Mouse (Mus musculus): ENCODE measurements at regions not wholly inside any gene's neighbourhood (a gene's known extent, or its start where the extent isn't known, plus 50 kb on each side); places are given as distances from the start of the nearest gene placed in this dataset.

GRCm38 (mm10) chr14:76753734-76754133 lies 197.0 kb upstream of the Serp2 start:
- Histone ChIP-seq H3K27me3 (ENCODE audit: control insufficient read depth, insufficient read depth, low read length) (no peaks in the 10 kb centered on the region), H3K9me3 (replicated peaks; ENCODE audit: control insufficient read depth, low read length) (no peaks in the 10 kb centered on the region), H3K4me1 (ENCODE audit: control insufficient read depth, insufficient read depth) (no peaks in the 10 kb centered on the region), H3K9ac (replicated peaks; ENCODE audit: low read depth, low read length) (no peak overlapping the region), H3K27ac (ENCODE audit: low read depth) (no peak overlapping the region), H3K4me3 (ENCODE audit: low read depth, low read length) (no peak overlapping the region), H3K36me3 (replicated peaks; ENCODE audit: control insufficient read depth, insufficient read depth, low read length) (no peaks in the 10 kb centered on the region), H3K4me2 (ENCODE audit: low read depth, low read length) (no peak overlapping the region)
- no peak for TF ChIP-seq EP300 (IDR thresholded peaks at IDR 0.05; ENCODE audit: low read depth)
- TF ChIP-seq CTCF (IDR thresholded peaks at IDR 0.05; ENCODE audit: low read depth) = no peak
- 90% methylated on average over 5 of the region's 5 CpGs for WGBS
- no peak for DNase-seq (ENCODE audit: low spot score)
- no peak for ATAC-seq (ENCODE audit: insufficient read depth, low read depth)

DNA sequence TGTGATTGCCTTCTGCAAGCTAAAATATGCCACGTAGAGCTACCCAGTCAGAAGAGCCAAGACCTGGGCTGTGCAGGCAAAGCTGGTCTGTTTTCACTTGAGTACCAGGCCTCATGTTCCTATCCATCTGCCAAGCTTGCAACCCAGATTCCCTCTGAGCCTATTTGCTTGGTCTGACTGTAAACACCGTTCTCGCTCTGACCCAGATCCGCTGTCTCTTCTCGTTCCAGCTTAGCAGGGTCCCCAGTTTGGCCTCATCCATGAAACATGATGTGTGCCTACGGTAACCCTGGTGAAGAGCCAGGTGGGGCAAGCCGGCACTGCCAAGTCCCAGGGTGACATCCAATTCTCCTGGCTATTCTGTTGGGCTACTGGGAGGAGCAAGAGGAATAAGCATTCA lies 192.5 kb upstream of the Serp2 start:
- WGBS = 89% methylated on average over 7 of the region's 7 CpGs
- H3K27ac ChIP-seq (ENCODE audit: low read depth) = no peak overlapping the region
- TF ChIP-seq EP300 (IDR thresholded peaks at IDR 0.05; ENCODE audit: low read depth) = no peak
- no peak for TF ChIP-seq CTCF (IDR thresholded peaks at IDR 0.05; ENCODE audit: low read depth)
- H3K9me3 ChIP-seq (replicated peaks; ENCODE audit: control insufficient read depth, low read length) = no peaks in the 10 kb centered on the region
- no peak overlapping the region for H3K9ac ChIP-seq (replicated peaks; ENCODE audit: low read depth, low read length)
- no peak for ATAC-seq (ENCODE audit: insufficient read depth, low read depth)
- no peak for DNase-seq (ENCODE audit: low spot score)
- H3K27me3 ChIP-seq (ENCODE audit: control insufficient read depth, insufficient read depth, low read length) = no peaks in the 10 kb centered on the region
- no peaks in the 10 kb centered on the region for H3K4me1 ChIP-seq (ENCODE audit: control insufficient read depth, insufficient read depth)
- H3K4me2 ChIP-seq (ENCODE audit: low read depth, low read length) = no peak overlapping the region
- H3K4me3 ChIP-seq (ENCODE audit: low read depth, low read length) = no peak overlapping the region
- H3K36me3 ChIP-seq (replicated peaks; ENCODE audit: control insufficient read depth, insufficient read depth, low read length) = no peaks in the 10 kb centered on the region

DNA sequence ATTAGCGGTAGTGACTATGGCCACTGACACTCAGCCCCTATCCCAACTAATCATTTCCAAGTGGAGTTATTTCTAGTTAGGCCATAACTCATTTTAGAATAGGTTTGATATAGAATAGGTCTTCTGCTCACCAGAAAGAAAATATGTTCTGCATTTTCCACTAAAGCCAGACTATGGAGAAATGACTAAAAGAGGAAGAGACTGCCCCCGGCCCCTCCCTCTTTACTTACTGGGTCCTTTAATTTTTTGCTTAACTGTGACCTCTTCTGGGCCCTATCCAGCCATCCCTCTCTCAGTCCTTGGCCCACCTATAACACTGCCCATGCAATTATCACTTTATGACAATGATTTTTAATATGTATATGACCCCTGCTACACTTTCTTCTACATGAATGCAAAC lies 192.0 kb upstream of the Serp2 start:
- WGBS = 89% methylated on average over 2 of the region's 2 CpGs
- no peaks in the 10 kb centered on the region for H3K27me3 ChIP-seq (ENCODE audit: control insufficient read depth, insufficient read depth, low read length)
- TF ChIP-seq EP300 (IDR thresholded peaks at IDR 0.05; ENCODE audit: low read depth) (no peak), CTCF (IDR thresholded peaks at IDR 0.05; ENCODE audit: low read depth) (no peak)
- no peak for DNase-seq (ENCODE audit: low spot score)
- no peak overlapping the region for H3K4me3 ChIP-seq (ENCODE audit: low read depth, low read length)
- no peaks in the 10 kb centered on the region for H3K4me1 ChIP-seq (ENCODE audit: control insufficient read depth, insufficient read depth)
- H3K9me3 ChIP-seq (replicated peaks; ENCODE audit: control insufficient read depth, low read length) = no peaks in the 10 kb centered on the region
- H3K4me2 ChIP-seq (ENCODE audit: low read depth, low read length) = no peak overlapping the region
- ATAC-seq (ENCODE audit: insufficient read depth, low read depth) = no peak
- H3K36me3 ChIP-seq (replicated peaks; ENCODE audit: control insufficient read depth, insufficient read depth, low read length) = no peaks in the 10 kb centered on the region
- no peak overlapping the region for H3K27ac ChIP-seq (ENCODE audit: low read depth)
- no peak overlapping the region for H3K9ac ChIP-seq (replicated peaks; ENCODE audit: low read depth, low read length)

DNA sequence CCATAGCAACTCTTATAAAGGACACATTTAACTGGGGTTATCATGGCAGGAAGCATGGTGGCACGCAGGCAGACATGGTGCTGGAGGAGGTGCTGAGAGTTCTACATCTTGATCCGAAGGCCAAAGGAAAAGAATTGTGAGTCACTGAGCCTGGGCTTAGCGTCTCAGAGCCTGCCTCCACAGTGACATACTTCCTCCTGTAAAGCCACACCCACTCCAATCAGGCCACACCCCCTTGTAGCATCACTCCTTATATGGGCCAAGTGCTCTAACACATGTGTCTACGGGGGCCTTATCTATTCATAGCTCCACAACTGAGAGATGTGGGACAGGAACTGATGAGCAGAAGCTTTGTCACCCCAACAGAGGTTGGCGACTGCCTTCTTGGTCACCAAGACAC lies 191.1 kb upstream of the Serp2 start:
- Histone ChIP-seq H3K9me3 (replicated peaks; ENCODE audit: control insufficient read depth, low read length) (no peaks in the 10 kb centered on the region), H3K4me3 (ENCODE audit: low read depth, low read length) (no peak overlapping the region), H3K4me1 (ENCODE audit: control insufficient read depth, insufficient read depth) (no peaks in the 10 kb centered on the region), H3K36me3 (replicated peaks; ENCODE audit: control insufficient read depth, insufficient read depth, low read length) (no peaks in the 10 kb centered on the region), H3K9ac (replicated peaks; ENCODE audit: low read depth, low read length) (no peak overlapping the region), H3K27me3 (ENCODE audit: control insufficient read depth, insufficient read depth, low read length) (no peaks in the 10 kb centered on the region), H3K27ac (ENCODE audit: low read depth) (no peak overlapping the region), H3K4me2 (ENCODE audit: low read depth, low read length) (no peak overlapping the region)
- WGBS = 80% methylated on average over 5 of the region's 5 CpGs
- no peak for ATAC-seq (ENCODE audit: insufficient read depth, low read depth)
- DNase-seq (ENCODE audit: low spot score) = no peak
- no peak for TF ChIP-seq EP300 (IDR thresholded peaks at IDR 0.05; ENCODE audit: low read depth)
- TF ChIP-seq CTCF (IDR thresholded peaks at IDR 0.05; ENCODE audit: low read depth) = no peak

DNA sequence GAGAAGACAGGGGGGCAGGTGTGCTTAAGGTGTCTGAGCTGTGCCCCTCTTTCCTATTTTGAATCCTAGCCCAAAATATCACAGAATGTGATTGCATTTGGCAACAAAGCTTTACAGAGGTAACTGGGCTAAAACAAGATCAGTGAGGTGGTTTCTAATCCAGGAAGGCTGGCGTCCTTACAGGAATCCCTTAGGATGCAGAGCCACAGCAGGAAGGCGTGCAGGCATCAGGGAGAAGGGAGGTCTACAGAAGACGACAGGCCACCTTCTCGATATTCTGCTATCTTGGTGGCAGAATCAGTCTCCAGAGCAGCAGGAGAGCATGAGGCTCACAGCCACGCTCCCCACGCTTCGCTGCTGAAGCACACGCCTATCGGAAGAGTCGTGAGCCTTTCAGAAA lies 189.6 kb upstream of the Serp2 start:
- Histone ChIP-seq H3K4me1 (ENCODE audit: control insufficient read depth, insufficient read depth) (no peaks in the 10 kb centered on the region), H3K4me3 (ENCODE audit: low read depth, low read length) (no peak overlapping the region), H3K27me3 (ENCODE audit: control insufficient read depth, insufficient read depth, low read length) (no peaks in the 10 kb centered on the region), H3K27ac (ENCODE audit: low read depth) (no peak overlapping the region), H3K36me3 (replicated peaks; ENCODE audit: control insufficient read depth, insufficient read depth, low read length) (no peaks in the 10 kb centered on the region), H3K9ac (replicated peaks; ENCODE audit: low read depth, low read length) (no peak overlapping the region), H3K9me3 (replicated peaks; ENCODE audit: control insufficient read depth, low read length) (no peaks in the 10 kb centered on the region), H3K4me2 (ENCODE audit: low read depth, low read length) (no peak overlapping the region)
- no peak for DNase-seq (ENCODE audit: low spot score)
- TF ChIP-seq CTCF (IDR thresholded peaks at IDR 0.05; ENCODE audit: low read depth) (no peak), EP300 (IDR thresholded peaks at IDR 0.05; ENCODE audit: low read depth) (no peak)
- WGBS = 77% methylated on average over 10 of the region's 10 CpGs
- no peak for ATAC-seq (ENCODE audit: insufficient read depth, low read depth)

GRCm38 (mm10) chr14:76744674-76745433 lies 188.2 kb upstream of the Serp2 start:
- Histone ChIP-seq H3K9me3 (replicated peaks; ENCODE audit: control insufficient read depth, low read length) (no peaks in the 10 kb centered on the region), H3K4me1 (ENCODE audit: control insufficient read depth, insufficient read depth) (peaks cover under 1% of the 10 kb centered on the region; the same call in 1 of the 2 replicates), H3K4me2 (ENCODE audit: low read depth, low read length) (no peak overlapping the region), H3K36me3 (replicated peaks; ENCODE audit: control insufficient read depth, insufficient read depth, low read length) (no peaks in the 10 kb centered on the region), H3K9ac (replicated peaks; ENCODE audit: low read depth, low read length) (no peak overlapping the region), H3K27me3 (ENCODE audit: control insufficient read depth, insufficient read depth, low read length) (no peaks in the 10 kb centered on the region), H3K4me3 (ENCODE audit: low read depth, low read length) (no peak overlapping the region), H3K27ac (ENCODE audit: low read depth) (no peak overlapping the region)
- ATAC-seq (ENCODE audit: insufficient read depth, low read depth) (no peak), DNase-seq (ENCODE audit: low spot score) (no peak)
- 71% methylated on average over 23 of the region's 23 CpGs for WGBS
- no peak for TF ChIP-seq CTCF (IDR thresholded peaks at IDR 0.05; ENCODE audit: low read depth)
- no peak for TF ChIP-seq EP300 (IDR thresholded peaks at IDR 0.05; ENCODE audit: low read depth)
